Mouse (Mus musculus) left cerebral cortex, adult 2 months (tissue): ENCODE data around the gene Myo18b. TPM values are rescaled to one million over a fixed set of nuclear protein-coding genes. Genes with fewer than 3 reads are reported as not detected.

Experiments used
- DNase-seq, 2 experiments: peaks; one replicate each; pipeline ENCODE4 v3.0.0; 2021 to 2022; ENCODE audit warnings: low spot score in 2 of 2, mixed read lengths in 1 of 2; ENCODE audit errors: extremely low spot score in 1 of 2
- H3K27ac ChIP-seq: fragments of 200-600 bp; 2 replicates; pipeline ENCODE4 v1.8.1; 2022
- H3K4me3 ChIP-seq: fragments of 200-600 bp; 2 replicates; pipeline ENCODE4 v1.8.1; 2022
- CTCF ChIP-seq: fragments of 200-600 bp; IDR thresholded peaks from 2 replicates; pipeline ENCODE4 v1.8.1; 2022; ENCODE audit warnings: antibody characterized with exemption, mild to moderate bottlenecking, moderate library complexity
- intact Hi-C: fragments of 180-260 bp; cut with DNase I; formaldehyde crosslinking; loops from one replicate; pipeline ENCODE4 v1.15.1; 2025
- total RNA-seq, 2 experiments: library from RNA; stranded (reverse); gene quantifications; 2 replicates each; pipeline ENCODE4 v1.2.3; 2021

Myo18b gene
- total RNA-seq, 2 experiments from 2014 or later = 1.00 to 1.4 TPM

DNA sequence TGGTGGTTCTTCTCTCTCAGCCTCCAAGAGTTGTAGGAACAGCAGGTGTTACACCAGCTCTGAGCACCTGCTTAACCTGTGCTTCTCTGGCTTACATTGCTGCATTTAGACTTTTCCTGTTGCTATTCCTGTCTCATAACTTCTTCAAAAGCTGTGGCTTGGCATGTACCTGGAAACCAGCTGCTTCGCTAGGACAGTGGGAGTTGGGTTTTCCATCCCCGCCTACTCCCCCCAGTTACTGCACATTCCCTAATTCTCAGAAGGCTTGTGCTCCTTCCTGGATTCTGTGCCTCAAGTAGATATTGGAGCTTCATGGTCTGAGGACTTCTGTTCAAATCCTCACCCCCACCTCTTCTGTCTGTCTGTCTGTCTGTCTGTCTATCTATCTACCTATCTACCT, 107.7 kb downstream of the Myo18b start:
- H3K27ac ChIP-seq = no peak overlapping the region
- no peak for TF ChIP-seq CTCF
- intact Hi-C loops = loop anchor here (5.0 kb wide), 1 partner anchor 74 kb away; no protein-coding TSS in a partner anchor
- H3K4me3 ChIP-seq = no peak overlapping the region
- no peak for DNase-seq

DNA sequence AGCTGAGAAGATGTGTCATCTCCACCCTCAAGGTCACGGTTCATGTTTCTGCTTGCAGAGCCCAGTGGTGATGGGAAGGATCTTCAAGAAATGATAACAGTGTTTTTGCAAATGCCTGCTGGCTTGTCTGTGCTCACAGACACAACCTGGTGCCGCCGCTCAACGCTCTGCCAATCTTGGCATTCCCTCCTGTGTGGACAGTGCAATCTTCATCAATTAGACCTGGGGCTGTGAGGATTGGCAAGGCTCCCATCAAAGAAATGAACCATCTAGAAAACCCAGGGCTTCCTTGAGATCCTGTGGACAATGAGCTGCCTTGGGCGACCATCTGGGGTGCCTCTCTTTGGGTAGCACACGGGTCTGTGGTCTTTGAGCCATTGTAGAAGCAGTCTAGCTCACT, 109.4 kb downstream of the Myo18b start:
- DNase-seq = no peak
- Histone ChIP-seq H3K4me3 (no peak overlapping the region), H3K27ac (peak overlapping the region; percentile 53; the same call in 1 of the 2 replicates)
- TF ChIP-seq CTCF = no peak
- intact Hi-C loops = loop anchor here (5.0 kb wide), 1 partner anchor 76 kb away; no protein-coding TSS in a partner anchor

DNA sequence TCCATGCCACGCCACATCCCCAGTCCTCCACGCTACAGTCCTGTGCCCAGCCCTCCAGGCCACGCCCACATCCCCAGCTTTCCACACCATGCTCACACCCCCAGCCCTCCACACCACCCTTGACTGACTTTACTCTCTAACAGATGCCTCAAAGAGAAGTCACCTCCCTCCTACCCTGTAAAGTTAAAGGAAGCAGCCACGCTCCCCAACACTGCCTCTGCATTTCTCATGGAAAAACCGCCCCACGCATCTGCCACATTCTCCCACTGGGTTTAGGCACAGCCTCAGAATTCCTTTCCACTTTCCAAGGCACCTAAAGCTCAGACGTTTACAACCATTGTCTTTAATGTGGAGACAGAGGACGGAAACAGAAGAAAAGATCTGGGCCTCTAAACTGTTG, 110.1 kb downstream of the Myo18b start:
- Histone ChIP-seq H3K4me3 (no peak overlapping the region), H3K27ac (peak overlapping the region; percentile 53)
- TF ChIP-seq CTCF = no peak

GRCm38 (mm10) chr5:112781719-112782118, 114.4 kb downstream of the Myo18b start:
- no peak for TF ChIP-seq CTCF
- DNase-seq = peak; percentile 54 to 66
- Histone ChIP-seq H3K4me3 (no peak overlapping the region), H3K27ac (peak overlapping the region; percentile 13)
- intact Hi-C loops = loop anchor here (1.0 to 2.0 kb wide), 4 partner anchors 69 to 205 kb away; partner anchors contain the start of gene Sez6l

More for the DNA sequence above, 110.1 kb downstream of the Myo18b start:
- intact Hi-C loops = loop anchor here (5.0 kb wide), 1 partner anchor 76 kb away; no protein-coding TSS in a partner anchor
- peak; percentile 55 to 56 for DNase-seq

DNA sequence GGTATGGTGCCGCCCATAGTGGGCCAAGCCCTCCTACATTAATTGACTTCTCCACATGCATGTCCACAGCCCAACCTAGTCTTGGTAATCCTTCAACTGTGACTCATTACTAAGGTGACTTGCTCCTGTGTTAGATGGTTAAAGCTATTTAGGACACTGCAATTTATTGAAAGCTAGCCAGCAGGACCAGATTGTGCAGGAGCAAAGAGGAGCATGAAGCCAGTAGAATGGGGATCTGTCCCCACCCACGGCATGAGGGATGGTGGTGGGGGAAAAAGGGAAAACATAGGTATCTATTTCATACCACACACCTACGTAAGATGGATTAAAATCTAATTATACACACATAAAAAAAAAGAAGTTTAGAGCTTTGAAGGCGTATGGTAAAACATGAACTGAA, 114.9 kb downstream of the Myo18b start:
- DNase-seq = no peak
- intact Hi-C loops = loop anchor here (1.0 to 2.0 kb wide), 3 partner anchors 70 to 204 kb away; partner anchors contain the start of gene Sez6l
- H3K27ac ChIP-seq = peak overlapping the region; percentile 10; the same call in 1 of the 2 replicates
- no peak for TF ChIP-seq CTCF
- H3K4me3 ChIP-seq = no peak overlapping the region

DNA sequence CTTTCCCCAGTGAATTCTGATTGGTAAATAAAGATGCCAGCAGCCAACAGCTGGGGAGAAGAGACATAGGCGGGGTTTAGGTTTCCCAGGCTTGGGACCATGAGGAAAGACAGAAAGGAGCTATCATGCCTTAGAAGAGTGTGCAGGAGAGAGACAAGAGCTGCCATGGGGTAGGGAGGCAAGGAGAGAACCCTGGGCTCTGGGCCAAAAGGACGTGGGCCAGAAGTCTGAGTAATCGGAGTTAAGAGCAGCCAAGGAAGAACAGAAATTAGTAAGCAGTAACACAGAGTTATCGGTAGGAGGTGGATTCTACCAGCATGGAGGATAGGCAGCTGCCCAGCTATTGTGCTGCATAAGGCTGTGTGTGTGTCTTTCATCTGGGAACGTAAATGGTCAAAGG, 115.8 kb downstream of the Myo18b start:
- Histone ChIP-seq H3K4me3 (no peak overlapping the region), H3K27ac (peak overlapping the region; percentile 46)
- intact Hi-C loops = loop anchor here (2.0 kb wide), 2 partner anchors 70 to 204 kb away; partner anchors contain the start of gene Sez6l
- TF ChIP-seq CTCF = peak; percentile 37
- peak; percentile 64 to 80 for DNase-seq

GRCm38 (mm10) chr5:112776781-112777405, 119.3 kb downstream of the Myo18b start:
- no peak overlapping the region for H3K4me3 ChIP-seq
- intact Hi-C loops = no loop called here
- TF ChIP-seq CTCF = no peak
- peak overlapping the region; percentile 48 for H3K27ac ChIP-seq
- no peak for DNase-seq

DNA sequence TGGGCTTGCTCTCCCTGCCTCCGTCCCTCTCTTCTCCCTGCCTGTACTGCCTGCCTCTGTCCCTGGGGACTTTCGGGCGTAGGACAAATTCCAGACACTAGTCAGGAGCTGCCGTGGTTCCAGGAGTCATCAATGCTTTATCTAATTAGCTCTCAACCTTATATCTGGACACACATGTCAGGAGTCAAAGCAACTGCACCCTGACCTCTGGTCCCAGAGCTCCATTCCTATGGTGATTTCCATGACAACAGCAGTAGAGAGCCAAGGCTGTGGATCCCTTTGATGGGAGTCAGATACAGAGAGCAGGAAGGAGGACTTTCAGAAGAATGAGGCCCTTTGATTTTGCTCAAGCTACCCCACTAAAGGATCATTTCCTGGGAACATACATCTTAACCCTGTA, 122.7 kb downstream of the Myo18b start:
- DNase-seq = no peak
- intact Hi-C loops = no loop called here
- H3K27ac ChIP-seq = no peak overlapping the region
- no peak for TF ChIP-seq CTCF
- no peak overlapping the region for H3K4me3 ChIP-seq

GRCm38 (mm10) chr5:112771376-112771901, 124.7 kb downstream of the Myo18b start:
- intact Hi-C loops = no loop called here
- no peak overlapping the region for H3K4me3 ChIP-seq
- no peak for TF ChIP-seq CTCF
- no peak overlapping the region for H3K27ac ChIP-seq
- DNase-seq = no peak

DNA sequence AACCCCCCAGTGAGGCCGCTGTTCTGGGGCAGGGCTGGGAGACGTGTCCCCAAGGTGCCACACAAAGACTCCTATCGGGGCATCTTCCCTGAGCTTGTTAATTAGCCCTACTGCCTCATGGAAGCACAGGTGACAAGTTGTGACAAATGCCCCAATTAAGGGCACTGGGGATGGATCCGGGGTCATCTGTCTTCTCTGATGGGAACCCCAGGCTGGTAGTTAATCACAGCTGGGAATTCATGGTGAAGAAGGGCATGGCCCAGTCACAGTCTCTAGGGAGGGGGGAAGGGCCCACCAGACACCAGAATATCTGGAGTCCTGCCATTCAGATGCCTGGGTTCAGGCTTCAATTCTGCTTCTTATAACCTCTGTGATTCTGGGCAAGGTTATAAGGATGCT, 126.4 kb downstream of the Myo18b start:
- Histone ChIP-seq H3K27ac (no peak overlapping the region), H3K4me3 (no peak overlapping the region)
- intact Hi-C loops = no loop called here
- no peak for DNase-seq
- TF ChIP-seq CTCF = no peak

- Histone ChIP-seq H3K4me3 (no peak overlapping the region), H3K27ac (no peak overlapping the region)
- TF ChIP-seq CTCF = no peak
- intact Hi-C loops = no loop called here
- DNase-seq = no peak
Measured at GRCm38 (mm10) chr5:112769020-112769720, 127.0 kb downstream of the Myo18b start.

GRCm38 (mm10) chr5:112768556-112768955, 127.6 kb downstream of the Myo18b start:
- intact Hi-C loops = no loop called here
- peak; percentile 5 for TF ChIP-seq CTCF
- DNase-seq = no peak
- no peak overlapping the region for H3K4me3 ChIP-seq
- no peak overlapping the region for H3K27ac ChIP-seq
